Mouse (Mus musculus): ENCODE results near the gene Bcl2l13.

- TF ChIP-seq USF1 (IDR thresholded peaks at IDR 0.05; ENCODE audit: low read depth, low read length) (no peak), GATA1 (IDR thresholded peaks at IDR 0.05; ENCODE audit: low read depth, low read length) (no peak), SIN3A (IDR thresholded peaks at IDR 0.05; ENCODE audit: low read length) (no peak), POLR2A (IDR thresholded peaks at IDR 0.05; ENCODE audit: control insufficient read depth in 1 of 2, insufficient read depth in 1 of 2, low read depth in 1 of 2, low read length in 2 of 2, poor library complexity in 1 of 2) (no peak)
Observed at GRCm38 (mm10) chr6:120807738-120808081, 28.3 kb upstream of the Bcl2l13 start.

Data from MEL (cell line).